In genomic region chr10:25643518-25643993, GRCm38 (mm10) we compare ENCODE assay signal across 14 mouse cellular contexts.
DNase-seq lines count a peak whose midpoint lies in the region; ATAC-seq and TF ChIP-seq lines count a peak whose summit lies in the region.
"Had no signal": no experiment of that assay in that cellular context is flagged by ENCODE, and none has a peak within 500 bp of the region (broad histone marks: within the 10 kb centered on the region; RNA-seq: fewer than 3 reads in every experiment).

No protein-coding gene starts in this region.

- no peak overlapping the region for H3K27ac ChIP-seq in forebrain, postnatal 0 days (ENCODE audit: low read depth, low read length)
- H3K27ac ChIP-seq in forebrain, embryonic 16.5 days (ENCODE audit: low read length) = no peak overlapping the region
- H3K27ac ChIP-seq in embryonic fibroblast, embryonic 13.5 days (ENCODE audit: insufficient read depth, low read length) = peak overlapping the region; percentile 71
- H3K27ac ChIP-seq: forebrain, embryonic 12.5 days; heart, embryonic 15.5 days; liver, embryonic 15.5 days had no signal

- H3K4me3 ChIP-seq in forebrain, postnatal 0 days (ENCODE audit: low read depth, low read length) = no peak overlapping the region
- no peak overlapping the region for H3K4me3 ChIP-seq in forebrain, embryonic 16.5 days (replicated peaks; ENCODE audit: low read length)
- no peak overlapping the region for H3K4me3 ChIP-seq in embryonic fibroblast, embryonic 13.5 days (ENCODE audit: insufficient read depth, low read length)
- H3K4me3 ChIP-seq: forebrain, embryonic 12.5 days; heart, embryonic 15.5 days; liver, embryonic 15.5 days had no signal

- 52% methylated on average over 3 of the region's 3 CpGs for whole genome bisulfite sequencing in forebrain, postnatal 0 days
- WGBS in forebrain, embryonic 16.5 days = 52% methylated on average over 3 of the region's 3 CpGs

- no peaks in the 10 kb centered on the region for H3K27me3 ChIP-seq in forebrain, postnatal 0 days (ENCODE audit: insufficient read depth, low read length)
- no peaks in the 10 kb centered on the region for H3K27me3 ChIP-seq in forebrain, embryonic 16.5 days (replicated peaks; ENCODE audit: control insufficient read depth, insufficient read depth, low read length)
- H3K27me3 ChIP-seq: forebrain, embryonic 12.5 days; heart, embryonic 15.5 days; liver, embryonic 15.5 days had no signal

- peaks cover 7% of the 10 kb centered on the region for H3K4me1 ChIP-seq in forebrain, postnatal 0 days (ENCODE audit: insufficient read depth)
- H3K4me1 ChIP-seq in forebrain, embryonic 16.5 days (replicated peaks; ENCODE audit: control insufficient read depth, insufficient read depth, low read length) = peaks cover 3% of the 10 kb centered on the region
- no peaks in the 10 kb centered on the region for H3K4me1 ChIP-seq in embryonic fibroblast, embryonic 13.5 days (ENCODE audit: control insufficient read depth, insufficient read depth, low read length)
- H3K4me1 ChIP-seq: forebrain, embryonic 12.5 days; heart, embryonic 15.5 days; liver, embryonic 15.5 days had no signal

- DNase-seq in forebrain, postnatal 0 days = no peak
- DNase-seq in right cerebral cortex, adult 2 months (ENCODE audit: low spot score in 2 of 2) = peak; percentile 9 to 15
- no peak for DNase-seq in right cerebral cortex, postnatal 10 days (ENCODE audit: low spot score in 2 of 2)
- no peak for DNase-seq in thymus, postnatal 4 days
- DNase-seq in right cerebral cortex, postnatal 36 days (ENCODE audit: low spot score in 2 of 2) = no peak
- DNase-seq: gastrocnemius, postnatal 25 days; spleen, adult 18-20 months; thymus, adult 2 months had no signal

- H3K36me3 ChIP-seq in forebrain, postnatal 0 days (ENCODE audit: insufficient read depth) = no peaks in the 10 kb centered on the region
- H3K36me3 ChIP-seq in forebrain, embryonic 16.5 days (ENCODE audit: control insufficient read depth, insufficient read depth) = no peaks in the 10 kb centered on the region
- H3K36me3 ChIP-seq: forebrain, embryonic 12.5 days; heart, embryonic 15.5 days; liver, embryonic 15.5 days had no signal

- no peak overlapping the region for H3K4me2 ChIP-seq in forebrain, postnatal 0 days (ENCODE audit: low read depth)
- H3K4me2 ChIP-seq in forebrain, embryonic 16.5 days (ENCODE audit: low read length) = no peak overlapping the region
- H3K4me2 ChIP-seq: forebrain, embryonic 12.5 days; heart, embryonic 15.5 days; liver, embryonic 15.5 days had no signal

- TF ChIP-seq CTCF in forebrain, postnatal 0 days (IDR thresholded peaks at IDR 0.05; ENCODE audit: low read depth) = no peak
- no peak for TF ChIP-seq CTCF in embryonic fibroblast, embryonic 13.5 days (IDR thresholded peaks at IDR 0.05; ENCODE audit: borderline replicate concordance, insufficient read depth, low read length)

- no peaks in the 10 kb centered on the region for H3K9me3 ChIP-seq in forebrain, postnatal 0 days (ENCODE audit: low read length)
- H3K9me3 ChIP-seq in forebrain, embryonic 16.5 days (ENCODE audit: control insufficient read depth, low read length) = no peaks in the 10 kb centered on the region
- H3K9me3 ChIP-seq: forebrain, embryonic 12.5 days; heart, embryonic 15.5 days; liver, embryonic 15.5 days had no signal

- H3K9ac ChIP-seq in forebrain, postnatal 0 days = no peak overlapping the region
- H3K9ac ChIP-seq in forebrain, embryonic 16.5 days (replicated peaks; ENCODE audit: low read depth, low read length) = no peak overlapping the region
- H3K9ac ChIP-seq: forebrain, embryonic 12.5 days; heart, embryonic 15.5 days; liver, embryonic 15.5 days had no signal

- ATAC-seq in forebrain, postnatal 0 days = peak; percentile 19; the same call in 1 of the 2 replicates
- no peak for ATAC-seq in forebrain, embryonic 16.5 days
- no peak for ATAC-seq in monocyte, adult 5-6 weeks (replicated peaks; ENCODE audit: insufficient number of reproducible peaks, low FRiP score, low TSS enrichment, poor library complexity, severe bottlenecking)

- TF ChIP-seq POLR2A in embryonic fibroblast, embryonic 13.5 days (IDR thresholded peaks at IDR 0.05; ENCODE audit: low read depth, low read length) = no peak

Comparison
In these comparisons a context has a peak if more than half of its experiments do, and no peak if none do; other contexts are left out.
1. DNase-seq: peak in right cerebral cortex, adult 2 months (2 of 2); none in forebrain, postnatal 0 days (single experiment), right cerebral cortex, postnatal 10 days (0 of 2), thymus, postnatal 4 days (single experiment) and right cerebral cortex, postnatal 36 days (0 of 2).